Mouse (Mus musculus) E14TG2a.4 (cell line): ENCODE data around the gene Espl1.

Source experiments
- H3K27me3 ChIP-seq: 2 replicates; pipeline ENCODE4 v1.6.1; 2014; ENCODE audit warnings: low read length, control low read depth; ENCODE audit not compliant: insufficient read depth
- H3K36me3 ChIP-seq: 2 replicates; pipeline ENCODE4 v1.6.1; 2014; ENCODE audit warnings: low read length, control low read depth; ENCODE audit not compliant: insufficient read depth
- H3K4me1 ChIP-seq: replicated peaks from 2 replicates; pipeline ENCODE4 v1.6.1; 2014; ENCODE audit warnings: low read depth, low read length, control low read depth
- H3K4me3 ChIP-seq: replicated peaks from 2 replicates; pipeline ENCODE4 v1.5.1; 2014; ENCODE audit warnings: mild to moderate bottlenecking, low read length
- H3K9me3 ChIP-seq: 2 replicates; pipeline ENCODE4 v1.6.1; 2014; ENCODE audit warnings: low read length, control low read depth
- CTCF ChIP-seq: conservative IDR thresholded peaks from 2 replicates; pipeline ENCODE4 v1.5.1; 2014; ENCODE audit warnings: low read length
- NANOG ChIP-seq: IDR thresholded peaks from 2 replicates; pipeline ENCODE4 v1.6.1; 2014; ENCODE audit warnings: borderline replicate concordance, low read length, mixed read lengths
- POU5F1 ChIP-seq: IDR thresholded peaks from 2 replicates; pipeline ENCODE4 v1.6.1; 2014; ENCODE audit warnings: low read length, borderline replicate concordance

Gene Espl1

DNA sequence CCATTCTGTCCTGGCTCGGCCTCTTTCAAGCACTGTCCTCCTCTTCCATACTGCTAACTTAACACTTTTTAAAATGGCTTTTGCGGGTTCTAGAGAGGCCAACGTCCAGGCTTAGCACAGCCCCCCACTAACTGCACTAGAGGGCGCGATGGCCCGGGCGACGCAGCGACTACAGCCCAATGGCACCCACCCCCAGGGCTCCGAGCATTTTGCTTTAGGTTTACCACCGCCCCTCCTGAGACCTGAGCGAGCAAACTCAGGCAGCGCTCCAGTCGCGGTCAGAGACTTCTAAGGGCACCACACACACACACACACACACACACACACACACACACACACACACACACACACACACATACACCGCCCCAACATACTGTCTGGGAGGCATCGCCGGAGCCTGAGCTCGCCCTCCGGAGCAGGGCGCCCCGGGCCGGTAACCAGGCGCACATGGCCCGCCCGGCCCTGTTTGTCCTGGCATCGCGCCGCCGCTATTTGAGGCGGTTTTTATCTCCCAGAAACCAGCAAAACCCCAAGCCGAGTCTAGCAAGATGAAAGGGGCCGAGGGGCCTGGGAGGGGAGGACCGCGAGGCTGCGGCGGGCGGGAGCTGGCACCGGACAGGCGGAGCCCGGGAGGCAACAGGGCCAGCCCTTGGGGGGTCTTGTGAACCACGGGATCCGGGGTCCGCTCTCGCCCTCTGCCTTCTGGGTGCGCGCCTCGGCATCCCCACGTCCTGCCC is 59.2 kb downstream of the Espl1 start:
- Histone ChIP-seq H3K27me3 (peaks cover 61% of the 10 kb centered on the region), H3K36me3 (no peaks in the 10 kb centered on the region), H3K4me3 (peak overlapping the region; percentile 83), H3K4me1 (peaks cover 46% of the 10 kb centered on the region), H3K9me3 (no peaks in the 10 kb centered on the region)
- TF ChIP-seq POU5F1 (no peak), CTCF (no peak), NANOG (no peak)

DNA sequence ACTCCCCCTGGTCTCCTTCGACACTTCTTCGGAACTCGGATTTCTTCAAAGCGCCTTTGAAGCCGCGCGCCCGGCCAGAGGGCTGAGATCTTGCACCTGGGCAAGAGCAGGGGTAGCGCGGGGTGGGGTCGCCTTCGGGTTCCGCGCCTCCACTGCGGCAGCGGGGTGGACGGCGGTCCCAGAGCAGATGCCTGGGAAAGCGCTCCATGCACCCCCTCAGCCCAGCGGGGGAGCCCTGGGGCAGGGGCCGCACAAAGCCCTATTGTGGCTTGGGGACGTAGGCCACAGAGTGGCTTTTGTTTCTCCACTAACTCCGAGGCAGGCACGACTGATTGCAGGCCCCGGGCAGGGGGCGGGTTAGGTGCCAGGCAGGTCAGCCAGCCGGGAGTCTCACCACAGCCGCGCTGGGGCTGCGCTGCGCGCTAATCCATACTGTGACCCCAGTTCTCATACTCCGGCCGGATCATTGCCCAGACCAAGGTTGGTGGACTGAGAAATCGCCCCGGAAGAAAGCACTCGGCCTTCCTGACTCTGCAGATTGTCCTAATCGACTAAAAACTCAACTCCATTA is 59.9 kb downstream of the Espl1 start:
- Histone ChIP-seq H3K4me1 (peaks cover 44% of the 10 kb centered on the region), H3K27me3 (peaks cover 65% of the 10 kb centered on the region), H3K36me3 (no peaks in the 10 kb centered on the region), H3K4me3 (peak overlapping the region; percentile 83), H3K9me3 (no peaks in the 10 kb centered on the region)
- no peak for TF ChIP-seq NANOG
- no peak for TF ChIP-seq CTCF
- no peak for TF ChIP-seq POU5F1

GRCm38 (mm10) chr15:102356501-102357325 is 60.6 kb downstream of the Espl1 start:
- peaks cover 70% of the 10 kb centered on the region for H3K27me3 ChIP-seq
- TF ChIP-seq NANOG, result no peak
- TF ChIP-seq POU5F1, result no peak

GRCm38 (mm10) chr15:102358126-102358525 is 62.1 kb downstream of the Espl1 start:
- peak overlapping the region; percentile 78 for H3K4me3 ChIP-seq
- peaks cover 45% of the 10 kb centered on the region for H3K4me1 ChIP-seq
- no peaks in the 10 kb centered on the region for H3K36me3 ChIP-seq
- TF ChIP-seq POU5F1 (no peak), NANOG (peak; percentile 30; the same call in 1 of the 2 replicates), CTCF (no peak)
- H3K27me3 ChIP-seq, result peaks cover 82% of the 10 kb centered on the region
- H3K9me3 ChIP-seq, result no peaks in the 10 kb centered on the region

More at GRCm38 (mm10) chr15:102356501-102357325, 60.6 kb downstream of the Espl1 start:
- no peaks in the 10 kb centered on the region for H3K36me3 ChIP-seq
- H3K4me1 ChIP-seq, result peaks cover 39% of the 10 kb centered on the region
- no peaks in the 10 kb centered on the region for H3K9me3 ChIP-seq
- peak overlapping the region; percentile 83 for H3K4me3 ChIP-seq

DNA sequence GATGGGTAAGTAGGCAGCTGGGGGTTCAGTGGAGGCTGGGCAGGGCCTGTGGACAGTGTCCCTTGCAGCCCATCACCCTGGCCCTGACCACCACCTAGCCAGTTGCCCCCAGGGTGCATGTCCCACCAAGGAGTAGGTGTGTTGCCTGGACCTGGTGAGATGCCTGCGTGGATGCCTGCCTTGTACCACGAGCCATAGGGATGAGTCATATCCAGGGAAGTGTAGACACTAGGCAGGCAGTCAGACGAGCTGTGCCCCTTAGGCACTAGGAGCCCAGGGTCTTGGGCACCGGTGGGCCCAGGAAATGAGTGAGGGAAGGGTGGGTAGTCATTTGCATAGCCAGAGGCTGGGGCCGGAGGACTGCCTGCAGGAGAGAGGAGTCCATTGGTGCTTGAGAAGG is 62.8 kb downstream of the Espl1 start:
- H3K9me3 ChIP-seq, result no peaks in the 10 kb centered on the region
- H3K4me3 ChIP-seq, result peak overlapping the region; percentile 78
- H3K36me3 ChIP-seq, result no peaks in the 10 kb centered on the region
- peaks cover 45% of the 10 kb centered on the region for H3K4me1 ChIP-seq
- TF ChIP-seq NANOG, result no peak
- no peak for TF ChIP-seq CTCF
- TF ChIP-seq POU5F1, result no peak
- H3K27me3 ChIP-seq, result peaks cover 84% of the 10 kb centered on the region

GRCm38 (mm10) chr15:102362648-102363047 is 66.6 kb downstream of the Espl1 start:
- no peak for TF ChIP-seq POU5F1
- no peak for TF ChIP-seq NANOG
- no peak for TF ChIP-seq CTCF
- Histone ChIP-seq H3K27me3 (peaks cover 91% of the 10 kb centered on the region), H3K9me3 (no peaks in the 10 kb centered on the region), H3K4me3 (no peak overlapping the region), H3K36me3 (no peaks in the 10 kb centered on the region), H3K4me1 (peaks cover 41% of the 10 kb centered on the region)

GRCm38 (mm10) chr15:102364678-102365077 is 68.6 kb downstream of the Espl1 start:
- H3K4me3 ChIP-seq, result no peak overlapping the region
- H3K36me3 ChIP-seq, result no peaks in the 10 kb centered on the region
- peaks cover 88% of the 10 kb centered on the region for H3K27me3 ChIP-seq
- peaks cover 24% of the 10 kb centered on the region for H3K4me1 ChIP-seq
- no peak for TF ChIP-seq CTCF
- no peak for TF ChIP-seq POU5F1
- no peak for TF ChIP-seq NANOG
- H3K9me3 ChIP-seq, result no peaks in the 10 kb centered on the region

- Histone ChIP-seq H3K36me3 (no peaks in the 10 kb centered on the region), H3K4me3 (peak overlapping the region; percentile 26; the same call in 1 of the 2 replicates), H3K27me3 (peaks cover 92% of the 10 kb centered on the region), H3K9me3 (no peaks in the 10 kb centered on the region), H3K4me1 (peaks cover 40% of the 10 kb centered on the region)
- TF ChIP-seq POU5F1 (no peak), CTCF (no peak), NANOG (no peak)
Observed at GRCm38 (mm10) chr15:102366238-102366637, 70.2 kb downstream of the Espl1 start.
